Mouse (Mus musculus): ENCODE results near the gene H2-Ob.
A peak's percentile ranks its signal among the peaks of the same experiment; 100 is the strongest.

The H2-Ob gene

DNA sequence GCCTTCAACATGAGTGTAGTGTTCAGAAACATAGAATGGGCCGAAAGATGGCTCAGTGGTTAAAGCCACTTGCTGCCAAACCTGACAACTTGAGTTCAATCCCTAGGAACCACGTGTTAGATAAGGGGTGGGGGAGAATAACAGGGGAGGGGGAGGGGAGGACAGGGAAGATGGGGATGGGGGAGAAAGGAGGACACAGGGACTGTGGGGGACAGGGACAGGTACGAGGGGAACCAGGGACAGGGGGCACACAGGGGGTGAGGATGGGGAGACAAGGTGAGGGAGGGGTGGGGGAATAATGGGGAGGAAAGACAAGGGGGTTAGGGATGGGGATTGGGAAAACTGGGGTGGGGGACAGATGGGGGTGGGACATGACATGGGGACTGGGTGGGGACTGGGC is 1.7 kb downstream of the H2-Ob start:
- DNase-seq (ENCODE audit: low read depth, low spot score) = no peak

DNA sequence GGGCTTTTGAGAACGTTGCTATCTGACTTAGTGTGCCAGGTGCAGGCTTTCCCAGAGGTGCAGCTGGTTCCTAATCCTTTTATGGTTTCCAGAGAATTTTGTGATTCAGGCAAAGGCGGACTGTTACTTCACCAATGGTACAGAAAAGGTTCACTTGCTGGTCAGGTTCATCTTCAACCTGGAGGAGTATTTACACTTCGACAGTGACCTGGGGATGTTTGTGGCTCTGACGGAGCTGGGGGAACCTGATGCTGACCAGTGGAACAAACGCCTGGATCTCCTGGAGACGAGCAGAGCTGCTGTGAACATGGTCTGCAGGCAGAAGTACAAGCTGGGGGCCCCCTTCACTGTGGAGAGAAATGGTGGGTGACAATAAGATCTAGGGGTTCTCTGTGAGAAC is 2.2 kb downstream of the H2-Ob start:
- DNase-seq (ENCODE audit: low read depth, low spot score) = no peak

DNA sequence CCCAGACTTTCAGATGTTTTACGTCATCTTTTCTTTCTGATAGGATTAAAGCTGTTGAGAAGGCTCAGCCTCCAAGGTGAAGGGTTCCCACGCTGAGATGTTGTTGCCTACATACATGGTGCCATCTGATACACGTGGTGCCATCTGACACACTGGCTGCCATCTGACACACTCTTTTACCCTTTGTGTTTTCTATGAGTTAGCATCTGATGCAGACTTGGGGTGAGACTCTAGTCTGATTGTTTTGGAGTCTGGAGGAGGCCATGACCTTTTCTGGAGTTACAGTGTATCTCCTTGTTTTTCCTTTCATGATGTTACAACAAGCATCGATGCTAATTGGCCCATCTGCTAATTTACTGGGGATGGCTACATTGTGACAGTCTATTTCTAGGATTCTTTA is 6.0 kb downstream of the H2-Ob start:
- DNase-seq (ENCODE audit: low read depth, low spot score) = no peak

DNA sequence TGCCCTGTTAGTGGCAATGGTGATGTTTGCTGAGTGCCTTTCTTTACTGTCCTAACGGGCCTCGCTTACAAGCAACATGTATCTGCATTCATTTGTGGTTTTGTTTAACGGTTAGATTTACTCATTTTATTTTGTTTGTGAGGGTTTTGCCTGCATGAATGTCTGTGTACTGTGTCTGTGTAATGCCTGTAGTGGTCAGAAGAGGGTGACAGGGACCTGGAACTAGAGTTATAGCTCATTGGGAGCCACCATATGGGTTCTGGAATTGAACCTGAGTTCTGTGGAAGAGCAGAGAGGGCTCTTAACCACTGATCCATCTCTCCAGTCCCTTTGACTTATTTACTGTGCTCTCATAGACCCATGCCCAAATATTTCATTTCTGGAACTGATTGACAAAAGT is 8.3 kb downstream of the H2-Ob start:
- no peak for DNase-seq (ENCODE audit: low read depth, low spot score)

DNA sequence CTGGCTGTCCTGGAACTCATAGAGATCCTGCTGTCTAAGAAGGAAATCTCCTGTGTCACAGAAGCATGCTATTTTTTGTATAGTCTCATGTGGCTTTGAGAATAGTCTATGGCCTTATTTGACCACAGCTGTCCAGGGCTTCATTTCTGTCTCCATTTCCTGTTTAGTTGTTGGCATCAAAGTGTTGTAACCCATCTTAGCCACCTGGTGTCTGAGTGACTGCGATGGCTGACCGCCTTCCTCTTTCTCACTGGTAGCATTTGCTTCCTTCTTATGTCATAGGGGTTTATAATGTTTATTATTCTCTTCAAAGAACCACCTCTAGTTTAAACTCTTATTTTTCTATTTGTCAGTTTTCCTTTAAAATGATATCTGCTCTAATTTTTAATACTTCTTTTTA is 10.1 kb downstream of the H2-Ob start:
- DNase-seq (ENCODE audit: low read depth, low spot score) = no peak

DNA sequence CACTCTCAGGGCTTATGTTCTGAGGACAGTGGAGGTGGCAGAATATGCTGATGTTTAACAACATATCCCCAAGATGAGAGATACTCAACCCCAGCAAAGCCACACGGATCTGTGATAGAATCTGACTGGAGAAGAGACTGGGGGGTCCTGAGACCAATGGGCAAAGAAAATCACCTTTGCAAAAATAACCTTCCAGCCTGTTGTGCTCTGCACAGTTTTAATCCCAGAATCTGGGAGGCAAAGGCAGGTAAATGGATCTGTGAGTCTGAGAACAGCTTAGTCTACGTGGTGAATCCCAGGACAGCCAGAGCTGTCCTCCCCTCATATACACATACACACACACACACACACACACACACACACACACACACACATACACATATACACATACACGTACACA is 10.7 kb downstream of the H2-Ob start:
- no peak for DNase-seq (ENCODE audit: low read depth, low spot score)

DNA sequence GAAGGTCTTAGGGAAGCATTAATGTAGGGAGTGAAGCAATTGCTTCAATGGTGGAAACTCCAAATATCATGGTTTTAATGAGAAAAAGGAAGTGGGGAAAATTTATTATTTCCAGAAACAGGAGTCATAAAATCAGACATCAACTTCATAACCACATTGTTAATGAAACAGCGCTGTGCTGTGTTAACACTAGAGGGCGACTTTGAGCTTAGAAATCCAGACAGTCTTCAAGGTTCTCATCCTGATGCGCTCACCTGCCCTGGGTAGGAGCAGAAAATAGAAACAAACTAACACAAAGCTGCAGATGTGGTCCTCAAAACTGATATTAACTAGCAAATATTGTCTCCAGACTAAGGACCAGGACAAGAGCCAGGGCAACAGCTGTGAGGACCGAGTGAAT is 11.2 kb downstream of the H2-Ob start:
- peak; percentile 62 for DNase-seq (ENCODE audit: low read depth, low spot score)

DNA sequence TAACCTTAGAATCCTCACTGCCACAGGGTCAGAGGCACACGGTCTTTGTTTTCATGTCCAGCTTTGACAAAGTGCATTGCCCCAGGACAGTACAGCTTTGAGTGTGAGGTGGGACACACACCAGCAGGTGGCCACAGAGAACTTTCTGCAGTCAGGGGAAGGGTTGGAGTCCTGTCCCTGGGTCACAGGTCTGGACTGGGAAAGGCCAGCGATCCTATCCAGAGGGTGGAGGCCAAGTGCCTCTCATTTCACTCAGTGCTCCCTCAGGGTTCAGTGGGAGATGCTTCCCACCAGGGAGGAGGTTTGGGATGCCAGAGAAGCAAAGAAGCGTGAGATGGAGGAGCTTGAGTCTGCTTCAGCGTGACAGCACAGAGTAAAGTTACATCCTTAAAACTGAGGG is 13.0 kb downstream of the H2-Ob start:
- peak; percentile 16 for DNase-seq (ENCODE audit: low read depth, low spot score)

DNA sequence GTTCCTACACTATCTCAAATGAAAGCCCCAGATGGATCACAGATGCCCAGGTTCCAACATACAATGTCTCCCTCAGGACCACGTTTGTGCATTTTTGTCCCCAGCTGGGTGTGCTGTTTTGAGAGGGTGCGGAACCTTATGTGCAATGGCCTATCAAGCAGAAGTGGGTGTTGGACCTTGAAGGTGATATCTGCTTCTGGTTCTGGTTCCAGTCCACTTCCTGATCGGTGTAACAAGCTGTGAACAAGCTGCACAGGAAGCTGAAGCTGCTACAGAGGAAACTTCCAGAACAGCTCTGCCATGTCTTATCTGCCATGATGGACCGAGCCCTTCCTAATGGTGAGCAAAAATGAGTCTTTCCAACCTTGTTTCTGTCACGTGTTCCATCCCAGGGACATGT is 17.8 kb downstream of the H2-Ob start:
- no peak for DNase-seq (ENCODE audit: low read depth, low spot score)

DNA sequence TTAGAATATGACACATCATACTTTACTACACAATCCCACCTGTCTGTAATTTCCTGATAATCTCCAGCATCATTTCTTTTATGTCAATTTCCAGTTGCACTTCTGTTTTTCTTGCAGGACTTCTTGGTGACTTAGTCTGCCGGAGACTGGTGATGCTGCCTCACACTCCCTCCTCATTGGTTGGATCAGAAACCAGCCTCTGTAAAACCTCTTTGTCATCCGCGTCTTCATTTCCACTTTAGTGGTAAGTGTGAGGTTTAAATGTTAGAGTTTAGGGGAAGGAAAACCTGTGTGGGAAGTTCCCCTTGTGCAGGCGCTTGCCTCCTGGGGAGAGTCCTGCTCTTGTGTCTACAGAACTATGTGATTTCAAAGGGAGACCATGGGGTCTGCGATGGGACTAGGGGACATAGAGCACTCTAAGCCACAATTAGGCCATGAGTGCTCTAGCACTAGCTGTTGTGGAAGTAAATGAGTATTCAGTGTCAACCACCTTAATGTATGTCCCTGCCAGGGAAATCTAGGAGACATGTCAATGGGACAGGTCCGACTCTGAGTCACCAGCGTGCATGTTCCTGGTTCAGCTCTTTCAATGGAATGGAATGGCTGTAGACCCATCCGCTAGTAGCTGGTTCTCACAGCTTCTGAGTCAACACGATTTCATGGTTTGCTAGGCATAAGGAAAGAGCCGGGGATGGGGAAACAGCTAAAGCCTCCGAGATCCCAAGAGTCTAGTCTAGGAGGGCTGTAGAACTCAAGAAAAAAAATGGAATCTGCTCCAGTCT is 19.1 kb downstream of the H2-Ob start, which contains the start of gene H2-Ab1:
Gene H2-Ab1, plus strand, starts transcription at position 96 of the 782 bp plus-strand sequence.
- peak; percentile 49 for DNase-seq (ENCODE audit: low read depth, low spot score)

DNA sequence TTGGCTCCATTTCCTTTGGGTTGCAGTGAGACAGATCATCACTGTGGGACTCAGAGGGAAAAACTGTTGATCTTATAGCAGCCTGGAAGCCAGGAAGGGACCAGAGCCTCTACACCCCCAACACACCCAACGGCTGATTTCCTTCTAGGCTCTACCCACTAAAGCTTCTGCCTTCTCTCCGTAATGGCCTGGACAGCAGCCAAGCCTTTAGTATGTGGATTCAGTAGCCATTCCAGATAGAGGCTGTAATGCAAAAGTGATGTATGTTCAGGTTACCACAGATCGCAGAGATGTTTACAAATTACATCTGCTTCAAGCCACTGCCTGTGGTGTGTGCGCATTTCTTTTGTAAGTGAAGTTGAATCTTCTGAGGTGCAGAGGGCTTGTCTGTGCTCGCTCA is 21.8 kb downstream of the H2-Ob start:
- DNase-seq (ENCODE audit: low read depth, low spot score) = no peak

DNA sequence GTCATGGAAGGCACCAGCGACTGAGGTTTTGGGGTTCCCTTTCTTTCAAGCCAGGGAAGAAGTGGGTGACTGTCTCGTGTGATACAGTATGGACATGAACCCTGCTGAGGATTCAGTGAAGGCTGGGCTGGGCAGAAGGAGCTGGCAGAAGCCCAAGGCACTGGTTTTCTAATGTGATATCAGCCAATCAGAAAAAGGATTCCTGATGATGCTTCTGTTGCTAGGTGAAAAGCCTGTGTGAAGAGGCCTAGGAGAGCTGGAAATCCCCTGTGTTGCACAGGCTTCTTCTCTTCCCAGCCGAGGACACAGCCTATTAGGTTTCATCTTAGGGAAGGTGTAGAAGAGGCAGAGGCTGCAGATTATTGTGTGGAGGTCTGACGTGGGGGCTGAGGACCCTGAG is 22.8 kb downstream of the H2-Ob start:
- peak; percentile 68 for DNase-seq (ENCODE audit: low read depth, low spot score)

DNA sequence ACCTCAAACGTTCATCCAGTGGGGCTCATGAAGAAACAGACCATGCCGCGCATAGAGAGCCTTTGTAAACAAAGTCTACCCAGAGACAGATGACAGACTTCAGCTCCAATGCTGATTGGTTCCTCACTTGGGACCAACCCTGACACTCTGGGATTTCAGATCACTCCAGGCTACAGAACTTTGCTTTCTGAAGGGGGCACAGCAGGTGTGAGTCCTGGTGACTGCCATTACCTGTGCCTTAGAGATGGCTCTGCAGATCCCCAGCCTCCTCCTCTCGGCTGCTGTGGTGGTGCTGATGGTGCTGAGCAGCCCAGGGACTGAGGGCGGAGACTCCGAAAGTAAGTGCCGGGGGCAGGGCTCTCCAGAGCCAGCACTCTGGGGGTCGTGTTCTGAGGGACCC is 24.4 kb downstream of the H2-Ob start:
- DNase-seq (ENCODE audit: low read depth, low spot score) = peak; percentile 84

DNA sequence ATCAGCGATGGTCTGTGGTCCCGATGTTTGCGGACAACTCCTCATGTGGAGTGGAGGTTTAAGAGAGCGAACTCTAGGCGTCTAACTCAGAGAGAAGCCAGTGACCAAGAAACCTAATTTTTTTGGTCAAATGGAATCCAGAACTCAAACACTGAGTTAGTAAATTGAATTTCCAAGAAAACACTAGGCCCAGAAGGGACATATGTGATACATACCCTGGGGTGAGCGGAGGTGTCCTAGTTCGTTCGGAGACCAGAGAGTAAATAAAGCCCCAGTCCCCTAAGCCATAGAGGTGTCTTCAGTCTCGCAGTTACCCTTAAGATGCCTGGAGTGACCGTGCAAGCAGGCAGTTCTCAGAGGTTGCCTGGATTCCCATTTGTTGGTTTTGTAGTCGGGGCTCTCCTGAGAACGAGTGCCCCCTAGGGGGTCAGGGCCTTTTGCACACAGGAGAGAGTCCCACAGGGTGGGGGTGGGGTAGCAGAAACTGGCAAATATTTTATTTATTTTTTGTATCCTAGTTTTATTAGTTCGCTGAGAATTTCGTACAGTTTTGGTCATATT is 25.2 kb downstream of the H2-Ob start:
- DNase-seq (ENCODE audit: low read depth, low spot score) = peak; percentile 65

DNA sequence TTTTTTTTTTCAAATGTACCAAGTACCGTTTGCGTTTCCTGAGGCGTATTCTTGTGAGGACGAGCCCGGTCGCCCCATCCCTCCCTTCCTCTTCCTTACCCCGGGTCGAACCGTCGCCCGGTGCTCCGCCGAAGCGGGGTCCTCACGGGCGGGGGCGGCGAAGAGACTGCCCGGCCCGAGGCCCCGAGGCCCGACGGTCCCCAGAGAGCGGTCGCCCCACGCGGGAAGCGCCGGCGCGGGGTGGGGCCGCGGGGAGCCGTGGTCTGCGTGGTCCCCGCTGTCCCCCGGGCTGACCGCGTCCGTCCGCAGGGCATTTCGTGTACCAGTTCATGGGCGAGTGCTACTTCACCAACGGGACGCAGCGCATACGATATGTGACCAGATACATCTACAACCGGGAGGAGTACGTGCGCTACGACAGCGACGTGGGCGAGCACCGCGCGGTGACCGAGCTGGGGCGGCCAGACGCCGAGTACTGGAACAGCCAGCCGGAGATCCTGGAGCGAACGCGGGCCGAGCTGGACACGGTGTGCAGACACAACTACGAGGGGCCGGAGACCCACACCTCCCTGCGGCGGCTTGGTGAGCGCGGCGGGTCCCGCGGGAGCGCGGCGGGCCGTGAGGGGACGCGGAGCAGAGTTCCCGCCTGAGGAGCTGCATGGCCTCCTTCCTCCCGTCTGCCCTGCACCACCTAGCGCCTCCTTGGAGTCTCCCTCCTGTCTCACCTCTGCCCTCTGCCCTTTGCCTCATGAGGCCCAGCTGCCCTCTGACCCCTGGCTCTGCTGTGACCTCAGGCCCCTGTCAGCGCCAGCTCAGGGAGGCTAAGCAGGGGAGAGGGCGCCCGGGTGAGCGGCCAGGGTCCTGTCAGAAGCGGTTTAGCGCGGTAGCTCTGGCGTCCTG is 26.0 kb downstream of the H2-Ob start:
- peak; percentile 64 for DNase-seq (ENCODE audit: low read depth, low spot score)

DNA sequence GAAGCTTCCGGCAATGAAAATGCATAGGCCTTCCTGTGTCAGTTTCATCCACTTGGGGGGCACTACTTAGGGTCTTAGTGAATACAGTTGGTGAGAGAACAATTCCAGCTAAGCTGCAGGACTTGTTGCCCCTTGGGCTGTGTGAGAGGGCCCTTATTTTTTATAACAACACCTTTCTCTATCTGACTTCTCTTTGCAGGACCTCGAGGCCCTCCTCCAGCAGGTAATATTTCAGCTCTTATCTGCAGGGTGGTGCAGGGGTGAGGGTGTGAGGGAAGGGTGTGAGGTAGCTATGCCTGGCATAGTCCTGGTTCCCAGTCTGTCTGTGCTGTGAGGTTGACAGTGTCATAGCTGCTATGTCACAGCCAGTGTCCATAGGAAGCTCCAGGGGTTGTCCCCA is 29.6 kb downstream of the H2-Ob start:
- no peak for DNase-seq (ENCODE audit: low read depth, low spot score)

DNA sequence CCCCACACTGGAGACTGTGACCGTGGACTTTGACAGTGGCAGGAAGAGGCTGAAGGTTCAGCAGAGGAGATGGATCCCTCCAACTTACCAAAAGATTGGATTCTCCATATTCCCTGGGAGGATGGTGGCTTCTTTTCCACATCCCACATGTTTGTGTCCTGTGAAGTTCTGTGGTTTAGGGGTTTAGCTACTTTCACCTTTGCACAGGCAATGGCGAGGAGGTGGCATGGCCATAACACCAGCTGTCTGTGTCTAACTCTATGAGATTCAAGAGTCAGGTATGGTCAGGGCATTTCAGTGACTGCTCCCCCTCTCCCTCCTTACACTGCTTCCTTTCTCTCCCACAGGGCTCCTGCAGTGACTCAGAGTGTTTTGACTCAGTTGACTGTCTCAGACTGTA is 30.0 kb downstream of the H2-Ob start:
- DNase-seq (ENCODE audit: low read depth, low spot score) = no peak

DNA sequence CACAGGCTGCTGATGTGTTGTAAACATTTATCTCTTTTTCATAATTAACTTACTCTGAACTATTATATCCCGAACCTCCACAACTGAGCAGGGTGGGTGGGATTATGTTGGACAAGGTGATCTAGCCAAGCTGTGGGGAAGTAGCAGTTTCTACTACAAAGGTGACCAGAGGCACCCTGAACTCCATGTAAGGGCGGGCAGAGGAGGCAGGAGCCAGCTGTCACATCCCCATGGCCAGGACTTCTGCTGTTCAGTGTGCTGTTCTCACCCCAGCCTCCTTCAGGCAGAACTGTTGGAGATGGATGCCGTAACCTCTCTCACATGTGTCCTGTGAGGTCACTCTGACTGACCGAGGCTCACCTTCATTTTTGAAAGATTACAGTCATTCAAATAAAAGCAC is 31.1 kb downstream of the H2-Ob start:
- DNase-seq (ENCODE audit: low read depth, low spot score) = no peak

DNA sequence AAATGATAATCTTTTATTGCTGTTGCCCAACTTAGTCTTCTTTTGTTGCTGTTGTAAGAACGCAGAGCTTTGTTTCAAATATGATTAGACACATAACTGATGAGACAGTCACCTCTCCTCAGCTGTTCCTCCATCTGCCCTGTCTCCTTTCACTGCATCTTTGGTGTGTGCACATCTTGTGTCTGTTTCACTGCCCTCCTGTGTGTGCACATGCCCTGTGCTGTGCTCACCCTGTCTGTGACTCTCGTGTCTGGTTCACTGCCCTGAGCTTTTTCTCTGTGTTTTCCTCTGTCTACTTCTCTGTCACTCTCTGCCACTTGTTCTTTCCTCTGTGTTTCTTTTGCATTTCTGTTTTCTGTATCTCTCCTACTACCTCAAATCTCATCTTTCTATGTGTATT is 31.5 kb downstream of the H2-Ob start:
- DNase-seq (ENCODE audit: low read depth, low spot score) = no peak

DNA sequence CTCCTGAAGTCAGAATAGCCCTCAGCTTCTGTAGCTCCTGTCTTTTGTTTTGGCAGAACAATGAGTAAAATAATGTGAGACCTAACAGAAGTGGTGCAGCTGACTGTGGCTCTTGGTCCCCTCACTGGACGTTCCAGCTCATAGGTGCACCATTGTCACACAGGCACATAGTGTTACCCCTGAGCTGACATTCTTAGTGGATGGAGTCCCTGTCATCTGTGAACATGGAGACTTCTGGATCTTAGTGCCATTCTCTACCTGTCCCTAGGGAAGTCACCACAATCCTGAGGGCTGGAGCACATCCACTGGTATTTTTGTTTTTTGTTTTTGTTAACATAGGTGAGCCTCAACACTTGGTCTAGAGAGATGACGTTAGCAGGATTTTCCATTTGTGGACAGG is 32.2 kb downstream of the H2-Ob start:
- no peak for DNase-seq (ENCODE audit: low read depth, low spot score)

DNA sequence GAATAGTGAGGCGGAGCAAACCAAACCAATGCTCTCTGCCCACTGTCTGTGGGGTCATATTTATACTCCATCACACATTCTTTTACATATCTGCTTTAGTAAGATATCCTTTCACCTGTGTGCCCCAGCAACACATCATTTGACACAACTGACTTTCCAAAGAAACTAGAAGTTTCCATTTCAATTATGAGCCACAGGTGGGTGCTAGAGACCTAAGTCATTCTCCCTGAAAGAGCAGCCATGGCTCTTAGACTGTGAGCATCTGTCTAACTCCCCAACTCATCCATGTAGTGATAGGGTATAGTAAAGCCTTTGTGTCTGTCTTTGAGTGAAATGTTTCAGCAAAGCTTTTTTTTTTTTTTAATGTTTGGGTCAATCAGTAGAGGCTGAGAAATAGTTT is 33.4 kb downstream of the H2-Ob start:
- DNase-seq (ENCODE audit: low read depth, low spot score) = no peak

DNA sequence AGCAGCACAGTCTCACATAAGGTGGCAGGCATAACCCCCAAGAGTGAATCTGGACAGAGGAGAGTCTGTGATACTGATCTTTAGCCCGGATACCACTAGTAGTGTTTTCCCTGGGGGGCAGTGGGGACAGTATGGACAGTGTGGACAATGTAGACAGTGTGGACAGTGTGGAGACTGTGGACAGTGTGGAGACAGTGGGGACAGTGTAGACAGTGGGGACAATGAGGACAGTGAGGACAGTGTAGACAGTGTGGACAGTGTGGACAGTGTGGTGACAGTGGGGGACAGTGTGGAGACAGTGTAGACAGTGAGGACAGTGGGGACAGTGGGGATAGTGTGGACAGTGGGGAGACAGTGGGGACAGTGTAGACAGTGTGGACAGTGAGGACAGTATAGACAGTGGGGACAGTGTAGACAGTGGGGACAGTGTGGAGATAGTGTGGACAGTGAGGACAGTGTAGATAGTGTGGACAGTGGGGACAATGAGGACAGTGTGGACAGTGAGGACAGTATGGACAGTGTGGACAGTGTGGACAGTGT is 41.9 kb downstream of the H2-Ob start:
- no peak for DNase-seq (ENCODE audit: low read depth, low spot score)

Data from ZHBTc4 (cell line).